Mouse (Mus musculus): ENCODE results near the gene Usp28.
A peak's percentile ranks its signal among the peaks of the same experiment; 100 is the strongest.

Gene Usp28

GRCm38 (mm10) chr9:48984845-48985707 is at the start of gene Usp28:
Gene Usp28, plus strand, starts transcription at chr9:48985375.
- peak; percentile 100 for DNase-seq

GRCm38 (mm10) chr9:48942349-48942748 is 42.8 kb upstream of the Usp28 start:
- no peak for DNase-seq

GRCm38 (mm10) chr9:48947565-48947964 is 37.6 kb upstream of the Usp28 start:
- no peak for DNase-seq

- DNase-seq, result no peak
Observed at GRCm38 (mm10) chr9:48961314-48961713, 23.9 kb upstream of the Usp28 start.

- no peak for DNase-seq
Observed at GRCm38 (mm10) chr9:48962131-48962530, 23.0 kb upstream of the Usp28 start.

GRCm38 (mm10) chr9:48964587-48965040 is 20.6 kb upstream of the Usp28 start, which contains the start of gene Htr3b:
Gene Htr3b, minus strand, starts transcription at chr9:48964990.
- DNase-seq, result no peak

- no peak for DNase-seq
Observed at GRCm38 (mm10) chr9:48972494-48972893, 12.7 kb upstream of the Usp28 start.

- no peak for DNase-seq
Observed at GRCm38 (mm10) chr9:48976661-48977355, 8.4 kb upstream of the Usp28 start.

- no peak for DNase-seq
Observed at GRCm38 (mm10) chr9:48980371-48980770, 4.8 kb upstream of the Usp28 start.

GRCm38 (mm10) chr9:48980781-48981180 is 4.4 kb upstream of the Usp28 start:
- no peak for DNase-seq

GRCm38 (mm10) chr9:48981827-48982226 is 3.3 kb upstream of the Usp28 start:
- no peak for DNase-seq

GRCm38 (mm10) chr9:48983801-48984200 is 1.4 kb upstream of the Usp28 start:
- DNase-seq, result peak; percentile 31

- no peak for DNase-seq
Observed at GRCm38 (mm10) chr9:48984320-48984844, 793 bp upstream of the Usp28 start.

GRCm38 (mm10) chr9:48985708-48986088 is 523 bp downstream of the Usp28 start:
- DNase-seq, result no peak

- DNase-seq, result peak; percentile 66
Observed at GRCm38 (mm10) chr9:48986616-48987141, 1.5 kb downstream of the Usp28 start.

GRCm38 (mm10) chr9:48987201-48988101 is 2.3 kb downstream of the Usp28 start:
- peak; percentile 39 for DNase-seq

- DNase-seq, result no peak
Observed at GRCm38 (mm10) chr9:48991671-48992070, 6.5 kb downstream of the Usp28 start.

- no peak for DNase-seq
Observed at GRCm38 (mm10) chr9:48994779-48995178, 9.6 kb downstream of the Usp28 start.

GRCm38 (mm10) chr9:48995735-48996134 is 10.6 kb downstream of the Usp28 start:
- no peak for DNase-seq

GRCm38 (mm10) chr9:48999256-48999655 is 14.1 kb downstream of the Usp28 start:
- DNase-seq, result no peak

GRCm38 (mm10) chr9:49015824-49016223 is 30.6 kb downstream of the Usp28 start:
- no peak for DNase-seq

- no peak for DNase-seq
Observed at GRCm38 (mm10) chr9:49021289-49021688, 36.1 kb downstream of the Usp28 start.
